Mouse (Mus musculus): Measurements from ENCODE around the gene Tax1bp3.

DNA sequence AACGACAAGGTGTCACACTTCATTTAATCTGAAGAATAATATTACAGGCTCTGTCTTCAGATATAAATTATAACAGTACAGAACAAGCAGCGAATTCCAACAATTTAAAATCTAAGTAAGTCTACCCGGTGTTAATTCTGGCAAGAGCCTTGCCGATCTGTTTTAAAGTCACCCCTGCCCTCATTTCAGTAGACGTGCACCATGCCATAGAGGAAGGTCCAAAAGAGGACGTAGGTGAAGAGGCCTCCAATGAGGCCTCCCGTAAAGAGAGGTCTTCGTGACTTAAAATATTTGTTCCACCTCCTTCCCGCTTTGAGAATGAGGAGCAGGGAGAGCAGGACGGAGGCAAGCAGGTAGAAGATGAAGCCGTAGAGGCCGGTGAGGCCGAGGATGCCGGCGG is 697 bp upstream of the Tax1bp3 start:
- TF ChIP-seq POLR2A (IDR thresholded peaks at IDR 0.05; ENCODE audit: insufficient read depth, low read length) = no peak
- TF ChIP-seq CTCF (IDR thresholded peaks at IDR 0.05; ENCODE audit: low read depth, low read length) = no peak
- TF ChIP-seq EP300 (IDR thresholded peaks at IDR 0.05; ENCODE audit: insufficient read depth, low read depth, low read length) = no peak

Data from ES-Bruce4 (cell line).